Mouse (Mus musculus) adrenal gland, postnatal 25 days (tissue): Measurements from ENCODE around the gene Cdc34. TPM values are rescaled to one million over a fixed set of nuclear protein-coding genes. Genes with fewer than 3 reads are reported as not detected.
A peak's percentile ranks its signal among the peaks of the same experiment; 100 is the strongest.

ENCODE experiments used
- DNase-seq: peaks from one replicate; pipeline ENCODE4 v3.0.0; 2021; ENCODE audit warnings: mixed read lengths
- long read RNA-seq: library from polyadenylated mRNA; stranded (forward); transcript quantifications from one replicate; pipeline ENCODE4 v2.0.0, GENCODE M21; 2021
- total RNA-seq: library from RNA; stranded (reverse); gene quantifications from 2 replicates; pipeline ENCODE4 v1.2.3, GENCODE M21; 2021

The Cdc34 gene
- total RNA-seq, result 78.6 and 89.8 TPM in 2 replicates
- long read RNA-seq, transcript Cdc34-205 (5 exons, 979 nt), result minor isoform, 8 of 79 reads
- long read RNA-seq, transcript Cdc34-201 (5 exons, 1,266 nt), result major isoform, 38 of 79 reads
- long read RNA-seq, partial matches to known transcripts, result 5 of 79 reads
- long read RNA-seq, other reads (novel, unspliced or antisense), result 26 of 79 reads

- peak; percentile 99 for DNase-seq
Measured at GRCm38 (mm10) chr10:79681591-79682245, at the start of gene Cdc34. Gene Cdc34 (plus strand): TSS chr10:79682195.

GRCm38 (mm10) chr10:79633006-79633777, 48.8 kb upstream of the Cdc34 start:
- DNase-seq, result no peak

GRCm38 (mm10) chr10:79636287-79636686, 45.7 kb upstream of the Cdc34 start:
- no peak for DNase-seq

GRCm38 (mm10) chr10:79637128-79638110, 44.6 kb upstream of the Cdc34 start, which contains the start of gene Shc2:
Gene Shc2 (minus strand): TSS chr10:79637918.
- peak; percentile 47 for DNase-seq

- peak; percentile 51 for DNase-seq
Measured at GRCm38 (mm10) chr10:79638486-79639204, 43.4 kb upstream of the Cdc34 start.

- no peak for DNase-seq
Measured at GRCm38 (mm10) chr10:79645711-79646110, 36.3 kb upstream of the Cdc34 start, which contains the start of gene Odf3l2. Gene Odf3l2 (minus strand): TSS chr10:79645738.

GRCm38 (mm10) chr10:79649070-79649751, 32.8 kb upstream of the Cdc34 start:
- DNase-seq, result peak; percentile 71

GRCm38 (mm10) chr10:79652789-79653188, 29.2 kb upstream of the Cdc34 start:
- no peak for DNase-seq

- DNase-seq, result no peak
Measured at GRCm38 (mm10) chr10:79654946-79655395, 27.0 kb upstream of the Cdc34 start.

GRCm38 (mm10) chr10:79658829-79659228, 23.2 kb upstream of the Cdc34 start:
- DNase-seq, result no peak

- DNase-seq, result no peak
Measured at GRCm38 (mm10) chr10:79660298-79660697, 21.7 kb upstream of the Cdc34 start.

GRCm38 (mm10) chr10:79661861-79662260, 20.1 kb upstream of the Cdc34 start:
- no peak for DNase-seq

GRCm38 (mm10) chr10:79664131-79664665, 17.8 kb upstream of the Cdc34 start, which contains the start of gene Madcam1:
Gene Madcam1 (plus strand): TSS chr10:79664559.
- peak; percentile 71 for DNase-seq

- DNase-seq, result no peak
Measured at GRCm38 (mm10) chr10:79665051-79665450, 16.9 kb upstream of the Cdc34 start.

GRCm38 (mm10) chr10:79666493-79666892, 15.5 kb upstream of the Cdc34 start:
- no peak for DNase-seq

GRCm38 (mm10) chr10:79668076-79668475, 13.9 kb upstream of the Cdc34 start:
- DNase-seq, result no peak

- peak; percentile 85 for DNase-seq
Measured at GRCm38 (mm10) chr10:79668771-79669575, 13.0 kb upstream of the Cdc34 start, which contains the start of gene Tpgs1. Gene Tpgs1 (plus strand): TSS chr10:79669369.

- DNase-seq, result peak; percentile 79
Measured at GRCm38 (mm10) chr10:79669576-79670057, 12.4 kb upstream of the Cdc34 start.
